Mouse (Mus musculus): Measurements from ENCODE around the gene BC035947. TPM values are rescaled to one million over a fixed set of nuclear protein-coding genes. Genes with fewer than 3 reads are reported as not detected.

The BC035947 gene
- polyA plus RNA-seq, 1 experiment from 2014 or later = 0.18 TPM

GRCm38 (mm10) chr1:78454659-78455058, 57.3 kb downstream of the BC035947 start:
- peak; percentile 76 for TF ChIP-seq CTCF (IDR thresholded peaks at IDR 0.05; ENCODE audit: low read depth)
- 34% methylated on average over 7 of the region's 7 CpGs for WGBS
- ATAC-seq (ENCODE audit: insufficient read depth) = no peak
- peak; percentile 76 for DNase-seq
- Histone ChIP-seq H3K9me3 (ENCODE audit: low read depth, low read length) (no peaks in the 10 kb centered on the region), H3K4me3 (ENCODE audit: low read depth, low read length) (no peak overlapping the region), H3K4me2 (no peak overlapping the region), H3K27me3 (ENCODE audit: insufficient read depth, low read length) (no peaks in the 10 kb centered on the region), H3K4me1 (ENCODE audit: insufficient read depth) (no peaks in the 10 kb centered on the region), H3K9ac (no peak overlapping the region), H3K36me3 (ENCODE audit: insufficient read depth) (peaks cover 82% of the 10 kb centered on the region), H3K27ac (ENCODE audit: low read depth) (no peak overlapping the region)

- DNase-seq (no peak), ATAC-seq (ENCODE audit: insufficient read depth) (no peak)
- no peak overlapping the region for H3K27ac ChIP-seq (ENCODE audit: low read depth)
- H3K9ac ChIP-seq = no peak overlapping the region
- no peaks in the 10 kb centered on the region for H3K4me1 ChIP-seq (ENCODE audit: insufficient read depth)
- no peak overlapping the region for H3K4me3 ChIP-seq (ENCODE audit: low read depth, low read length)
- no peaks in the 10 kb centered on the region for H3K27me3 ChIP-seq (ENCODE audit: insufficient read depth, low read length)
- WGBS = 90% methylated on average over 8 of the region's 8 CpGs
- no peak overlapping the region for H3K4me2 ChIP-seq
- H3K36me3 ChIP-seq (ENCODE audit: insufficient read depth) = peaks cover 77% of the 10 kb centered on the region
- no peaks in the 10 kb centered on the region for H3K9me3 ChIP-seq (ENCODE audit: low read depth, low read length)
- TF ChIP-seq CTCF (IDR thresholded peaks at IDR 0.05; ENCODE audit: low read depth) = no peak
Measured at GRCm38 (mm10) chr1:78453886-78454285, 58.1 kb downstream of the BC035947 start.

GRCm38 (mm10) chr1:78452544-78452943, 59.4 kb downstream of the BC035947 start:
- no peaks in the 10 kb centered on the region for H3K9me3 ChIP-seq (ENCODE audit: low read depth, low read length)
- H3K27ac ChIP-seq (ENCODE audit: low read depth) = no peak overlapping the region
- no peak overlapping the region for H3K4me2 ChIP-seq
- ATAC-seq (ENCODE audit: insufficient read depth) = no peak
- H3K27me3 ChIP-seq (ENCODE audit: insufficient read depth, low read length) = no peaks in the 10 kb centered on the region
- no peak overlapping the region for H3K9ac ChIP-seq
- DNase-seq = no peak
- no peaks in the 10 kb centered on the region for H3K4me1 ChIP-seq (ENCODE audit: insufficient read depth)
- no peak for TF ChIP-seq CTCF (IDR thresholded peaks at IDR 0.05; ENCODE audit: low read depth)
- 93% methylated on average over 6 of the region's 6 CpGs for WGBS
- peaks cover 76% of the 10 kb centered on the region for H3K36me3 ChIP-seq (ENCODE audit: insufficient read depth)
- H3K4me3 ChIP-seq (ENCODE audit: low read depth, low read length) = no peak overlapping the region

- no peak overlapping the region for H3K4me3 ChIP-seq (ENCODE audit: low read depth, low read length)
- no peak overlapping the region for H3K27ac ChIP-seq (ENCODE audit: low read depth)
- H3K27me3 ChIP-seq (ENCODE audit: insufficient read depth, low read length) = no peaks in the 10 kb centered on the region
- H3K9ac ChIP-seq = no peak overlapping the region
- TF ChIP-seq CTCF (IDR thresholded peaks at IDR 0.05; ENCODE audit: low read depth) = no peak
- 75% methylated on average over 12 of the region's 12 CpGs for WGBS
- H3K4me2 ChIP-seq = no peak overlapping the region
- ATAC-seq (ENCODE audit: insufficient read depth) = no peak
- H3K9me3 ChIP-seq (ENCODE audit: low read depth, low read length) = no peaks in the 10 kb centered on the region
- no peaks in the 10 kb centered on the region for H3K4me1 ChIP-seq (ENCODE audit: insufficient read depth)
- DNase-seq = peak; percentile 2
- peaks cover 78% of the 10 kb centered on the region for H3K36me3 ChIP-seq (ENCODE audit: insufficient read depth)
Measured at GRCm38 (mm10) chr1:78451070-78451854, 60.7 kb downstream of the BC035947 start.

GRCm38 (mm10) chr1:78448091-78448490, 63.9 kb downstream of the BC035947 start:
- H3K4me3 ChIP-seq (ENCODE audit: low read depth, low read length) = no peak overlapping the region
- H3K9ac ChIP-seq = no peak overlapping the region
- no peak overlapping the region for H3K27ac ChIP-seq (ENCODE audit: low read depth)
- TF ChIP-seq CTCF (IDR thresholded peaks at IDR 0.05; ENCODE audit: low read depth) = no peak
- no peaks in the 10 kb centered on the region for H3K27me3 ChIP-seq (ENCODE audit: insufficient read depth, low read length)
- H3K9me3 ChIP-seq (ENCODE audit: low read depth, low read length) = no peaks in the 10 kb centered on the region
- no peak overlapping the region for H3K4me2 ChIP-seq
- peaks cover 79% of the 10 kb centered on the region for H3K36me3 ChIP-seq (ENCODE audit: insufficient read depth)
- DNase-seq = peak; percentile 3
- no peak for ATAC-seq (ENCODE audit: insufficient read depth)
- no peaks in the 10 kb centered on the region for H3K4me1 ChIP-seq (ENCODE audit: insufficient read depth)
- WGBS = 64% methylated on average over 1 of the region's 1 CpGs

Other genes with a start within 250 kb of the BC035947 start
- gene Sgpp2, start 201.8 kb downstream of the BC035947 start, polyA plus RNA-seq (2014; fragmentation: Nextera tagmentation; extraction: Ambion mirVana) = 1.0 and 1.1 TPM in 2 replicates
- 140 and 142 TPM in 2 replicates for gene Farsb, start 23.3 kb downstream of the BC035947 start, polyA plus RNA-seq (2014; fragmentation: Nextera tagmentation; extraction: Ambion mirVana)
- gene Mogat1, start 1.2 kb downstream of the BC035947 start, polyA plus RNA-seq (2014; fragmentation: Nextera tagmentation; extraction: Ambion mirVana) = not detected in 2 replicates
- gene Acsl3, start 145.7 kb upstream of the BC035947 start, polyA plus RNA-seq (2014; fragmentation: Nextera tagmentation; extraction: Ambion mirVana) = 54.8 and 61.2 TPM in 2 replicates
- 4.9 and 5.5 TPM in 2 replicates for gene Utp14b, start 145.9 kb upstream of the BC035947 start, polyA plus RNA-seq (2014; fragmentation: Nextera tagmentation; extraction: Ambion mirVana)

Data from lung, embryonic 14.5 days (tissue).